Mouse (Mus musculus): ENCODE measurements around the gene Adgrb2. TPM values are rescaled to one million over a fixed set of nuclear protein-coding genes. Genes with fewer than 3 reads are reported as not detected.

Gene Adgrb2
- polyA plus RNA-seq, 1 experiment, result 0.08 TPM

DNA sequence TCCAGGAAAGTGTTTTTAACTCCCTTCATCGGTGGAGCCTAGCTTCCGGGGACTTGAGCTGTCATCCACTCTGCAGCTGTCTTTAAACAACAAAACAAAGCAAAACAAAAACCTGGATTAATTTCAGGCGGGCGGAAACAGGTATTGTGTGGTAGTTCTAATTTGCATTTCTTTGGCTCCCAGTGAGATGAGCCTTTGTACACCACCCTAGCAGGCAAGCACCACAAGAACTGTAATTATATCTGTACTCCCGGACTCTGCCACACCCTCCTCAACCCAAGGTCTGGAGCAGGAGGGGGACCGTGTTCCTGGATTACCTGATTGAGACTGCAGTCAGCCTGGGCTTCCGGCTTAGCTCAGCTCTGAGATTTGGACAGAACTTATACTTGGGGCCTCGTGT, 14.5 kb upstream of the Adgrb2 start:
- Histone ChIP-seq H3K4me2 (ENCODE audit: low read depth) (no peak overlapping the region), H3K79me2 (ENCODE audit: control insufficient read depth, insufficient read depth) (no peaks in the 10 kb centered on the region), H3K36me3 (ENCODE audit: control insufficient read depth, insufficient read depth) (no peaks in the 10 kb centered on the region), H3K4me3 (no peak overlapping the region), H3ac (ENCODE audit: control insufficient read depth, insufficient read length) (no peak overlapping the region), H3K27me3 (ENCODE audit: control insufficient read depth, insufficient read depth, insufficient read length) (peaks cover 57% of the 10 kb centered on the region)
- TF ChIP-seq MAX (IDR thresholded peaks at IDR 0.05; ENCODE audit: low read depth) (no peak), TCF12 (IDR thresholded peaks at IDR 0.05; ENCODE audit: insufficient read depth, poor library complexity, severe bottlenecking) (no peak), CEBPB (IDR thresholded peaks at IDR 0.05; ENCODE audit: insufficient read depth, poor library complexity, severe bottlenecking) (no peak), E2F4 (IDR thresholded peaks at IDR 0.05; ENCODE audit: insufficient read depth) (no peak), POLR2A (IDR thresholded peaks at IDR 0.05; ENCODE audit: insufficient read length, low read depth) (no peak), TCF3 (IDR thresholded peaks at IDR 0.05; ENCODE audit: insufficient read length, low read depth) (no peak), USF1 (IDR thresholded peaks at IDR 0.05; ENCODE audit: low read depth) (no peak), SRF (IDR thresholded peaks at IDR 0.05; ENCODE audit: control insufficient read depth, insufficient read length, low read depth) (no peak), MYOG (IDR thresholded peaks at IDR 0.05; ENCODE audit: control insufficient read depth in 1 of 3, insufficient read depth in 1 of 3, insufficient read length in 2 of 3, low read depth in 2 of 3) (no peak), REST (IDR thresholded peaks at IDR 0.05; ENCODE audit: insufficient read depth, insufficient read length) (no peak), MYOD1 (IDR thresholded peaks at IDR 0.05; ENCODE audit: control insufficient read depth in 1 of 3, insufficient read length in 2 of 3, low read depth in 2 of 3) (no peak), POLR2AphosphoS2 (IDR thresholded peaks at IDR 0.05; ENCODE audit: insufficient read length, low read depth) (no peak)

DNA sequence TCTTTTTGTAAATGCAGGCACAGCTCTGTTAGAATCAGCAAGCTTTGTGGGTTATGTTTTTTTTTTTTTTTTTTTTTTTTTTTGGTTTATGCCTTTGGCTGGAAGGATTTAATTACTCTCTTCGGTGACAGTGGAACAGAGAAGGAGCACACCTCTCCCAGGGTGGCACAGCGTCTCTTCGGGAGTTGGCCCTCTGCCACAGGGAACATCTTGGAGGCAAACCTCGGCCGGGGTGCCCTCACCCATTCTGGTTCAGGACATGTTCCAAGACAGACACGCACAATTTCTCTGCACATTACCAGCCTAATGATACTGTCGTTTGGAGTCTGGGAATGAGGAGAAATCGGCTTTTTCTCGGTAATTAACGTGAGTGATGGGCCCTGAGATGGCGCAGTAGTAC, 13.8 kb upstream of the Adgrb2 start:
- no peak for TF ChIP-seq MYOG (IDR thresholded peaks at IDR 0.05; ENCODE audit: control insufficient read depth in 1 of 3, insufficient read depth in 1 of 3, insufficient read length in 2 of 3, low read depth in 2 of 3)
- no peak for TF ChIP-seq USF1 (IDR thresholded peaks at IDR 0.05; ENCODE audit: low read depth)
- TF ChIP-seq POLR2AphosphoS2 (IDR thresholded peaks at IDR 0.05; ENCODE audit: insufficient read length, low read depth), result no peak
- TF ChIP-seq SRF (IDR thresholded peaks at IDR 0.05; ENCODE audit: control insufficient read depth, insufficient read length, low read depth), result no peak
- no peak for TF ChIP-seq CEBPB (IDR thresholded peaks at IDR 0.05; ENCODE audit: insufficient read depth, poor library complexity, severe bottlenecking)
- no peak for TF ChIP-seq MYOD1 (IDR thresholded peaks at IDR 0.05; ENCODE audit: control insufficient read depth in 1 of 3, insufficient read length in 2 of 3, low read depth in 2 of 3)
- TF ChIP-seq MAX (IDR thresholded peaks at IDR 0.05; ENCODE audit: low read depth), result no peak
- no peak for TF ChIP-seq E2F4 (IDR thresholded peaks at IDR 0.05; ENCODE audit: insufficient read depth)
- Histone ChIP-seq H3K27me3 (ENCODE audit: control insufficient read depth, insufficient read depth, insufficient read length) (peaks cover 57% of the 10 kb centered on the region), H3K4me3 (no peak overlapping the region), H3K36me3 (ENCODE audit: control insufficient read depth, insufficient read depth) (no peaks in the 10 kb centered on the region), H3K4me2 (ENCODE audit: low read depth) (no peak overlapping the region), H3ac (ENCODE audit: control insufficient read depth, insufficient read length) (no peak overlapping the region), H3K79me2 (ENCODE audit: control insufficient read depth, insufficient read depth) (no peaks in the 10 kb centered on the region)

DNA sequence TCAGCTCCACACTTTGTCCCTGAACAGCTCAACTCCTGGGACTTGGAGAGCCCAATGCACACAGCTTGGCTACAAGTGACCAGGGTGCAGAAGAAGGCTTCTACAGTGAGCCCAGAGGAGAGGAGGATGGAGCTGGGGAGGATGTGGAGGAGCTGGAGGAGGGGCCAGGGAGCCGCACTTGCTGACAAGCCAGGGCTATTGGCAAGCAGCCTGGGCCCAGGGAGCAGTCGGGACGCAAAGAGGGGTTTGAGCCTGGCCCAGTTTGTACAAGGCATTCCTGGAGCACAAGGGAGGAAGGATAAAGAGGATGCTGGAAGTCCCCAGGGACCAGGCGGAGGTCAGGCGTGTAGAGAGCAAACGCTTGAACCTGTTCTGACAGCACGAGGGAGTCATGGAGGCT, 12.7 kb upstream of the Adgrb2 start:
- Histone ChIP-seq H3K79me2 (ENCODE audit: control insufficient read depth, insufficient read depth) (no peaks in the 10 kb centered on the region), H3K27me3 (ENCODE audit: control insufficient read depth, insufficient read depth, insufficient read length) (peaks cover 66% of the 10 kb centered on the region), H3K36me3 (ENCODE audit: control insufficient read depth, insufficient read depth) (no peaks in the 10 kb centered on the region), H3ac (ENCODE audit: control insufficient read depth, insufficient read length) (no peak overlapping the region), H3K4me2 (ENCODE audit: low read depth) (no peak overlapping the region), H3K4me3 (no peak overlapping the region)
- TF ChIP-seq MYOG (IDR thresholded peaks at IDR 0.05; ENCODE audit: control insufficient read depth in 1 of 3, insufficient read depth in 1 of 3, insufficient read length in 2 of 3, low read depth in 2 of 3), result no peak
- TF ChIP-seq TCF12 (IDR thresholded peaks at IDR 0.05; ENCODE audit: insufficient read depth, poor library complexity, severe bottlenecking), result no peak
- no peak for TF ChIP-seq SRF (IDR thresholded peaks at IDR 0.05; ENCODE audit: control insufficient read depth, insufficient read length, low read depth)
- no peak for TF ChIP-seq E2F4 (IDR thresholded peaks at IDR 0.05; ENCODE audit: insufficient read depth)
- no peak for TF ChIP-seq CEBPB (IDR thresholded peaks at IDR 0.05; ENCODE audit: insufficient read depth, poor library complexity, severe bottlenecking)
- no peak for TF ChIP-seq POLR2A (IDR thresholded peaks at IDR 0.05; ENCODE audit: insufficient read length, low read depth)
- TF ChIP-seq MYOD1 (IDR thresholded peaks at IDR 0.05; ENCODE audit: control insufficient read depth in 1 of 3, insufficient read length in 2 of 3, low read depth in 2 of 3), result no peak
- no peak for TF ChIP-seq POLR2AphosphoS2 (IDR thresholded peaks at IDR 0.05; ENCODE audit: insufficient read length, low read depth)
- no peak for TF ChIP-seq REST (IDR thresholded peaks at IDR 0.05; ENCODE audit: insufficient read depth, insufficient read length)
- no peak for TF ChIP-seq USF1 (IDR thresholded peaks at IDR 0.05; ENCODE audit: low read depth)
- TF ChIP-seq TCF3 (IDR thresholded peaks at IDR 0.05; ENCODE audit: insufficient read length, low read depth), result no peak
- no peak for TF ChIP-seq MAX (IDR thresholded peaks at IDR 0.05; ENCODE audit: low read depth)

DNA sequence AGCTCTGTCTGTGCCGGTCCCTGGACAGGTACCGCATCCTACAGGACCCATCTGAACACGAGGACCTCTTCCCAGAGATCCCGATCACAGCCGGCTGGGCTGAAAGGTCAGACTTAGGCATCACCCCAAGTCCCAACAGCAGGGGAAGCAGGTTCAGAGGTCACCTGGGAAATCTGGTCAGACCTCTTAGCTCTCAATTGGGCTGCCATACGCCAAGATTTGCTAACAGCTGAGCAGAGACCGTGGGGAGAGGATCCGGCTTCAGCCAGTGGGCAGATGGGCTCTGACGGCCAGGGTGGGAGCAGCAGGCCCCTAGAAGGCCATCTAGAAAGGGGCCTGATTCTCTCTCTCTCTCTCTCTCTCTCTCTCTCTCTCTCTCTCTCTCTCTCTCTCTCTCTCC, 10.4 kb upstream of the Adgrb2 start:
- TF ChIP-seq TCF3 (IDR thresholded peaks at IDR 0.05; ENCODE audit: insufficient read length, low read depth), result no peak
- no peak for TF ChIP-seq CEBPB (IDR thresholded peaks at IDR 0.05; ENCODE audit: insufficient read depth, poor library complexity, severe bottlenecking)
- no peak for TF ChIP-seq SRF (IDR thresholded peaks at IDR 0.05; ENCODE audit: control insufficient read depth, insufficient read length, low read depth)
- TF ChIP-seq MYOD1 (IDR thresholded peaks at IDR 0.05; ENCODE audit: control insufficient read depth in 1 of 3, insufficient read length in 2 of 3, low read depth in 2 of 3), result no peak
- no peak for TF ChIP-seq REST (IDR thresholded peaks at IDR 0.05; ENCODE audit: insufficient read depth, insufficient read length)
- TF ChIP-seq POLR2A (IDR thresholded peaks at IDR 0.05; ENCODE audit: insufficient read length, low read depth), result no peak
- no peak for TF ChIP-seq MAX (IDR thresholded peaks at IDR 0.05; ENCODE audit: low read depth)
- no peak for TF ChIP-seq TCF12 (IDR thresholded peaks at IDR 0.05; ENCODE audit: insufficient read depth, poor library complexity, severe bottlenecking)
- no peak for TF ChIP-seq E2F4 (IDR thresholded peaks at IDR 0.05; ENCODE audit: insufficient read depth)
- TF ChIP-seq USF1 (IDR thresholded peaks at IDR 0.05; ENCODE audit: low read depth), result no peak
- TF ChIP-seq MYOG (IDR thresholded peaks at IDR 0.05; ENCODE audit: control insufficient read depth in 1 of 3, insufficient read depth in 1 of 3, insufficient read length in 2 of 3, low read depth in 2 of 3), result no peak
- TF ChIP-seq POLR2AphosphoS2 (IDR thresholded peaks at IDR 0.05; ENCODE audit: insufficient read length, low read depth), result no peak
- H3ac ChIP-seq (ENCODE audit: control insufficient read depth, insufficient read length), result no peak overlapping the region
- H3K4me2 ChIP-seq (ENCODE audit: low read depth), result no peak overlapping the region
- no peaks in the 10 kb centered on the region for H3K36me3 ChIP-seq (ENCODE audit: control insufficient read depth, insufficient read depth)
- H3K4me3 ChIP-seq, result no peak overlapping the region
- no peaks in the 10 kb centered on the region for H3K79me2 ChIP-seq (ENCODE audit: control insufficient read depth, insufficient read depth)
- peaks cover 78% of the 10 kb centered on the region for H3K27me3 ChIP-seq (ENCODE audit: control insufficient read depth, insufficient read depth, insufficient read length)
